Mouse (Mus musculus): ENCODE data around the gene Bcor. TPM values are rescaled to one million over a fixed set of nuclear protein-coding genes. Genes with fewer than 3 reads are reported as not detected.
A peak's percentile ranks its signal among the peaks of the same experiment; 100 is the strongest.

Bcor gene
- polyA plus RNA-seq, 1 experiment from 2014 or later, result 17.9 TPM

GRCm38 (mm10) chrX:12105358-12105757, 54.8 kb downstream of the Bcor start:
- H3K4me3 ChIP-seq, result no peak overlapping the region
- no peak for DNase-seq (ENCODE audit: low spot score)
- H3K36me3 ChIP-seq, result no peaks in the 10 kb centered on the region
- H3K27ac ChIP-seq (replicated peaks), result no peak overlapping the region
- H3K27me3 ChIP-seq (ENCODE audit: low read depth, poor library complexity, severe bottlenecking), result peaks cover 38% of the 10 kb centered on the region
- 0 out of 2 replicates have a peak, but pooled peaks cover 2% of the 10 kb centered on the region for H3K4me1 ChIP-seq
- WGBS, result 80% methylated on average over 7 of the region's 7 CpGs
- no peaks in the 10 kb centered on the region for H3K9me3 ChIP-seq (replicated peaks)

- H3K9me3 ChIP-seq (replicated peaks), result no peaks in the 10 kb centered on the region
- WGBS, result 87% methylated on average over 12 of the region's 12 CpGs
- peaks cover 16% of the 10 kb centered on the region for H3K36me3 ChIP-seq
- H3K4me3 ChIP-seq, result no peak overlapping the region
- peaks cover 91% of the 10 kb centered on the region for H3K27me3 ChIP-seq (ENCODE audit: low read depth, poor library complexity, severe bottlenecking)
- peaks cover 6% of the 10 kb centered on the region for H3K4me1 ChIP-seq
- no peak for DNase-seq (ENCODE audit: low spot score)
- no peak overlapping the region for H3K27ac ChIP-seq (replicated peaks)
Measured at GRCm38 (mm10) chrX:12096783-12097526, 63.2 kb downstream of the Bcor start.

GRCm38 (mm10) chrX:12093371-12093770, 66.8 kb downstream of the Bcor start:
- H3K4me1 ChIP-seq, result peaks cover 39% of the 10 kb centered on the region
- H3K27me3 ChIP-seq (ENCODE audit: low read depth, poor library complexity, severe bottlenecking), result peaks cover 100% of the 10 kb centered on the region
- 82% methylated on average over 4 of the region's 4 CpGs for WGBS

GRCm38 (mm10) chrX:12091431-12092061, 68.6 kb downstream of the Bcor start:
- Histone ChIP-seq H3K4me3 (peak overlapping the region; percentile 66), H3K4me1 (peaks cover 57% of the 10 kb centered on the region), H3K9me3 (replicated peaks) (no peaks in the 10 kb centered on the region; the same call in 1 of the 2 replicates), H3K27ac (replicated peaks) (peak overlapping the region; percentile 91), H3K27me3 (ENCODE audit: low read depth, poor library complexity, severe bottlenecking) (peaks cover 100% of the 10 kb centered on the region), H3K36me3 (peaks cover 6% of the 10 kb centered on the region)
- DNase-seq (ENCODE audit: low spot score), result peak; percentile 54
- 1% methylated on average over 46 of the region's 56 CpGs for WGBS

More at GRCm38 (mm10) chrX:12093371-12093770, 66.8 kb downstream of the Bcor start:
- H3K36me3 ChIP-seq, result peaks cover 16% of the 10 kb centered on the region
- H3K27ac ChIP-seq (replicated peaks), result no peak overlapping the region
- no peaks in the 10 kb centered on the region for H3K9me3 ChIP-seq (replicated peaks)
- H3K4me3 ChIP-seq, result no peak overlapping the region
- no peak for DNase-seq (ENCODE audit: low spot score)

- Histone ChIP-seq H3K4me3 (peak overlapping the region; percentile 66), H3K9me3 (replicated peaks) (no peaks in the 10 kb centered on the region; the same call in 1 of the 2 replicates), H3K27ac (replicated peaks) (peak overlapping the region; percentile 91), H3K27me3 (ENCODE audit: low read depth, poor library complexity, severe bottlenecking) (peaks cover 100% of the 10 kb centered on the region), H3K36me3 (peaks cover under 1% of the 10 kb centered on the region), H3K4me1 (peaks cover 62% of the 10 kb centered on the region)
- DNase-seq (ENCODE audit: low spot score), result peak; percentile 63
- 2% methylated on average over 47 of the region's 47 CpGs for WGBS
Measured at GRCm38 (mm10) chrX:12090871-12091404, 69.2 kb downstream of the Bcor start.

GRCm38 (mm10) chrX:12090151-12090870, 69.8 kb downstream of the Bcor start:
- H3K27ac ChIP-seq (replicated peaks), result peak overlapping the region; percentile 91
- 4% methylated on average over 37 of the region's 37 CpGs for WGBS
- DNase-seq (ENCODE audit: low spot score), result peak; percentile 60
- H3K4me1 ChIP-seq, result peaks cover 69% of the 10 kb centered on the region
- no peaks in the 10 kb centered on the region for H3K36me3 ChIP-seq
- H3K4me3 ChIP-seq, result peak overlapping the region; percentile 66
- H3K27me3 ChIP-seq (ENCODE audit: low read depth, poor library complexity, severe bottlenecking), result peaks cover 100% of the 10 kb centered on the region
- no peaks in the 10 kb centered on the region; the same call in 1 of the 2 replicates for H3K9me3 ChIP-seq (replicated peaks)

GRCm38 (mm10) chrX:12089353-12090081, 70.6 kb downstream of the Bcor start:
- Histone ChIP-seq H3K27me3 (ENCODE audit: low read depth, poor library complexity, severe bottlenecking) (peaks cover 100% of the 10 kb centered on the region), H3K4me1 (peaks cover 77% of the 10 kb centered on the region), H3K4me3 (peak overlapping the region; percentile 66), H3K27ac (replicated peaks) (peak overlapping the region; percentile 91), H3K36me3 (no peaks in the 10 kb centered on the region), H3K9me3 (replicated peaks) (no peaks in the 10 kb centered on the region; the same call in 1 of the 2 replicates)
- peak; percentile 71 for DNase-seq (ENCODE audit: low spot score)
- 3% methylated on average over 51 of the region's 52 CpGs for WGBS

- no peak for DNase-seq (ENCODE audit: low spot score)
- under 1% methylated on average over 12 of the region's 13 CpGs for WGBS
- H3K4me1 ChIP-seq, result peaks cover 79% of the 10 kb centered on the region
- H3K4me3 ChIP-seq, result peak overlapping the region; percentile 66
- H3K36me3 ChIP-seq, result no peaks in the 10 kb centered on the region
- H3K9me3 ChIP-seq (replicated peaks), result no peaks in the 10 kb centered on the region; the same call in 1 of the 2 replicates
- H3K27me3 ChIP-seq (ENCODE audit: low read depth, poor library complexity, severe bottlenecking), result peaks cover 100% of the 10 kb centered on the region
- peak overlapping the region; percentile 91 for H3K27ac ChIP-seq (replicated peaks)
Measured at GRCm38 (mm10) chrX:12089027-12089340, 71.2 kb downstream of the Bcor start.

GRCm38 (mm10) chrX:12088301-12089026, 71.7 kb downstream of the Bcor start:
- 4% methylated on average over 50 of the region's 72 CpGs for WGBS
- H3K4me1 ChIP-seq, result peaks cover 85% of the 10 kb centered on the region

GRCm38 (mm10) chrX:12087511-12088300, 72.4 kb downstream of the Bcor start:
- Histone ChIP-seq H3K36me3 (no peaks in the 10 kb centered on the region), H3K9me3 (replicated peaks) (no peaks in the 10 kb centered on the region; the same call in 1 of the 2 replicates), H3K4me3 (peak overlapping the region; percentile 66), H3K4me1 (peaks cover 92% of the 10 kb centered on the region), H3K27ac (replicated peaks) (peak overlapping the region; percentile 91), H3K27me3 (ENCODE audit: low read depth, poor library complexity, severe bottlenecking) (peaks cover 100% of the 10 kb centered on the region)
- WGBS, result 2% methylated on average over 49 of the region's 55 CpGs
- peak; percentile 45 for DNase-seq (ENCODE audit: low spot score)

More at GRCm38 (mm10) chrX:12088301-12089026, 71.7 kb downstream of the Bcor start:
- Histone ChIP-seq H3K4me3 (peak overlapping the region; percentile 66), H3K9me3 (replicated peaks) (no peaks in the 10 kb centered on the region; the same call in 1 of the 2 replicates), H3K27ac (replicated peaks) (peak overlapping the region; percentile 91), H3K27me3 (ENCODE audit: low read depth, poor library complexity, severe bottlenecking) (peaks cover 100% of the 10 kb centered on the region), H3K36me3 (no peaks in the 10 kb centered on the region)
- peak; percentile 73 for DNase-seq (ENCODE audit: low spot score)
